Mouse (Mus musculus) liver, embryonic 14.5 days (tissue): ENCODE measurements around the gene Cnga2. TPM values are rescaled to one million over a fixed set of nuclear protein-coding genes. Genes with fewer than 3 reads are reported as not detected.

ENCODE experiments used
- ATAC-seq: fragments of 200-750 bp; cut with Nextera tagmentation; 2 replicates; pipeline ENCODE4 v1.8.0; 2017; ENCODE audit warnings: moderate number of reproducible peaks, mild to moderate bottlenecking, moderate library complexity; ENCODE audit not compliant: insufficient read depth
- DNase-seq, 3 experiments: peaks; one replicate each; pipeline ENCODE4 v3.0.0-alpha.2; 2012 to 2013; ENCODE audit warnings: low read depth in 3 of 3, low spot score in 3 of 3
- H3K27ac ChIP-seq: fragments of 300-500 bp; sonication (generic); 2 replicates; pipeline ENCODE4 v1.5.1; 2014; ENCODE audit warnings: moderate library complexity, mild to moderate bottlenecking, control low read depth, inconsistent platforms
- H3K27me3 ChIP-seq: fragments of 300-500 bp; sonication (generic); 2 replicates; pipeline ENCODE4 v1.6.1; 2014; ENCODE audit warnings: mild to moderate bottlenecking, low read length, moderate library complexity; ENCODE audit not compliant: control insufficient read depth, insufficient read depth
- H3K36me3 ChIP-seq: fragments of 300-500 bp; sonication (generic); replicated peaks from 2 replicates; pipeline ENCODE4 v1.6.1; 2014; ENCODE audit warnings: low read depth; ENCODE audit not compliant: control insufficient read depth, insufficient read depth
- H3K4me1 ChIP-seq, 2 experiments: fragments of 200-500 bp in 1 of 2; fragments of 300-500 bp in 1 of 2; sonication (generic) in 1 of 2; replicated peaks; 2 replicates each; pipeline ENCODE4 v1.6.1; 2012 to 2014; ENCODE audit warnings: antibody characterized with exemption in 1 of 2, inconsistent platforms in 1 of 2, low read length in 1 of 2; ENCODE audit not compliant: control insufficient read depth in 2 of 2, insufficient read depth in 2 of 2
- H3K4me2 ChIP-seq: fragments of 300-500 bp; sonication (generic); 2 replicates; pipeline ENCODE4 v1.6.1; 2014; ENCODE audit warnings: low read depth, mild to moderate bottlenecking, control low read depth, moderate library complexity
- H3K4me3 ChIP-seq, 2 experiments: fragments of 200-500 bp in 1 of 2; fragments of 300-500 bp in 1 of 2; sonication (generic) in 1 of 2; 2 replicates each; pipeline ENCODE4 v1.5.1; 2012 to 2014; ENCODE audit warnings: low read depth in 2 of 2, low read length in 2 of 2, mild to moderate bottlenecking in 2 of 2, control low read depth in 1 of 2, inconsistent platforms in 1 of 2, moderate library complexity in 1 of 2; ENCODE audit not compliant: insufficient read depth in 1 of 2
- H3K9ac ChIP-seq: fragments of 300-500 bp; sonication (generic); replicated peaks from 2 replicates; pipeline ENCODE4 v1.6.1; 2014; ENCODE audit warnings: mild to moderate bottlenecking, control low read depth, moderate library complexity
- H3K9me3 ChIP-seq: fragments of 300-500 bp; sonication (generic); 2 replicates; pipeline ENCODE4 v1.6.1; 2016; ENCODE audit warnings: low read length, mixed read lengths; ENCODE audit not compliant: control insufficient read depth
- CTCF ChIP-seq: IDR thresholded peaks from 2 replicates; pipeline ENCODE4 v1.5.1; 2016; ENCODE audit warnings: antibody characterized with exemption, low read depth, control low read depth
- EP300 ChIP-seq: IDR thresholded peaks from 2 replicates; pipeline ENCODE4 v1.6.1; 2016; ENCODE audit warnings: antibody characterized with exemption, low read depth
- WGBS: fragments of 180-500 bp; shearing (Covaris S2); extraction: QIAGEN DNeasy Blood & Tissue Kit; methylation state at CpG from one replicate; pipeline ENCODE4 v1.1.7; 2014; ENCODE audit not compliant: insufficient replicate concordance; 5-methylcytosine and 5-hydroxymethylcytosine counted together
- polyA plus RNA-seq, 2 experiments: library from polyadenylated mRNA; depleted of rRNA in 1 of 2; stranded (reverse) in 1 of 2; unstranded in 1 of 2; fragments of >200 nt; fragmentation: Nextera tagmentation in 1 of 2; extraction: Ambion mirVana in 1 of 2; gene quantifications; 2 replicates each; pipeline versions ENCODE4 v1.2.1 to v1.2.3; 2012 to 2014

Gene Cnga2
- polyA plus RNA-seq, 2 experiments: 0.02 to 0.08 TPM

DNA sequence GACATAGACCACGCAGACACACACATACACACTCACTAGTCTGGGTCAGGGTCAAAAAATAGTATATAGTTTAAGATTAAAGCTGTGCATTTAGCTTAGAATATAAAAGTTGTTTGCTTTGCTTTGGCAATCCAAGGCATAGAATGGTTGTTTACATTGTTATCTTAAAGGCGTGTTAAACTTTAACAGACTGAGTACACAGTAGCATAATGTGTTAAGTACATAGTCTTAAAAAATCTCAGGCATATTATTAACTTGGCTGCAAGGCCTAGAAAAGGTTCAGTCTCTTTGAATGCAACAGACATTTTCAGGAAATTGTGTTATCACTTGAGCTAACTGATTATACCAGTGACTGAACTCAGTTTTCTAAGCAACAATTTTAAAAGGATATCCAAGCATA is 56.3 kb downstream of the Cnga2 start:
- Histone ChIP-seq H3K36me3 (no peaks in the 10 kb centered on the region), H3K4me1 (no peaks in the 10 kb centered on the region), H3K4me2 (no peak overlapping the region), H3K27ac (no peak overlapping the region), H3K9me3 (no peaks in the 10 kb centered on the region), H3K4me3 (no peak overlapping the region), H3K27me3 (no peaks in the 10 kb centered on the region), H3K9ac (no peak overlapping the region)
- ATAC-seq (no peak), DNase-seq (peak in 1 of 3 experiments; percentile 1)
- WGBS: 65% methylated on average over 2 of the region's 2 CpGs
- TF ChIP-seq EP300 (no peak), CTCF (no peak)

Other genes with a start within 250 kb of the Cnga2 start
- gene Vma21, start 175.9 kb upstream of the Cnga2 start, polyA plus RNA-seq (2012; rRNA removed): 3.1 and 4.1 TPM in 2 replicates
- gene Vma21, start 175.9 kb upstream of the Cnga2 start, polyA plus RNA-seq (2014; fragmentation: Nextera tagmentation; extraction: Ambion mirVana): 23.0 and 23.4 TPM in 2 replicates
- gene Gm1141, start 70.8 kb upstream of the Cnga2 start, polyA plus RNA-seq (2012; rRNA removed): 0.12 and 0.15 TPM in 2 replicates
- gene Gm1141, start 70.8 kb upstream of the Cnga2 start, polyA plus RNA-seq (2014; fragmentation: Nextera tagmentation; extraction: Ambion mirVana): not detected in 2 replicates
- gene Prrg3, start 29.2 kb upstream of the Cnga2 start, polyA plus RNA-seq (2012; rRNA removed): 0.75 and 1.0 TPM in 2 replicates
- gene Prrg3, start 29.2 kb upstream of the Cnga2 start, polyA plus RNA-seq (2014; fragmentation: Nextera tagmentation; extraction: Ambion mirVana): 0.51 and 0.53 TPM in 2 replicates
- gene Fate1, start 18.9 kb upstream of the Cnga2 start, polyA plus RNA-seq (2012; rRNA removed): not detected in 2 replicates
- gene Fate1, start 18.9 kb upstream of the Cnga2 start, polyA plus RNA-seq (2014; fragmentation: Nextera tagmentation; extraction: Ambion mirVana): not detected in 2 replicates
- not detected in 2 replicates for gene Magea4, start 230.2 kb downstream of the Cnga2 start, polyA plus RNA-seq (2012; rRNA removed)
- gene Magea4, start 230.2 kb downstream of the Cnga2 start, polyA plus RNA-seq (2014; fragmentation: Nextera tagmentation; extraction: Ambion mirVana): not detected in 2 replicates